Mouse (Mus musculus) embryonic facial prominence, embryonic 15.5 days (tissue): ENCODE data around the gene Gm3755. TPM values are rescaled to one million over a fixed set of nuclear protein-coding genes. Genes with fewer than 3 reads are reported as not detected.
"Not testable (repeated sequence)": the region's sequence is repeated elsewhere in the genome, so short reads cannot be mapped to it uniquely, and the experiment has no call there.

Experiments
- ATAC-seq: fragments of 200-750 bp; cut with Nextera tagmentation; 2 replicates; pipeline ENCODE4 v1.8.0; 2017; ENCODE audit warnings: low read depth, moderate TSS enrichment; ENCODE audit not compliant: insufficient number of reproducible peaks, low FRiP score, low TSS enrichment
- H3K27ac ChIP-seq: fragments of 300-500 bp; sonication (generic); replicated peaks from 2 replicates; pipeline ENCODE4 v1.5.1; 2015; ENCODE audit warnings: mild to moderate bottlenecking, inconsistent platforms
- H3K27me3 ChIP-seq: fragments of 300-500 bp; sonication (generic); 2 replicates; pipeline ENCODE4 v1.6.1; 2015; ENCODE audit warnings: inconsistent platforms
- H3K36me3 ChIP-seq: fragments of 300-500 bp; sonication (generic); 2 replicates; pipeline ENCODE4 v1.6.1; 2015; ENCODE audit warnings: mild to moderate bottlenecking, inconsistent platforms
- H3K4me1 ChIP-seq: fragments of 300-500 bp; sonication (generic); 2 replicates; pipeline ENCODE4 v1.6.1; 2015; ENCODE audit warnings: inconsistent platforms
- H3K4me2 ChIP-seq: fragments of 300-500 bp; sonication (generic); replicated peaks from 2 replicates; pipeline ENCODE4 v1.6.1; 2015; ENCODE audit warnings: mild to moderate bottlenecking, inconsistent platforms
- H3K4me3 ChIP-seq: fragments of 300-500 bp; sonication (generic); replicated peaks from 2 replicates; pipeline ENCODE4 v1.5.1; 2015; ENCODE audit warnings: mild to moderate bottlenecking, inconsistent platforms
- H3K9ac ChIP-seq: fragments of 300-500 bp; sonication (generic); 2 replicates; pipeline ENCODE4 v1.6.1; 2015; ENCODE audit warnings: inconsistent platforms
- H3K9me3 ChIP-seq: fragments of 300-500 bp; sonication (generic); replicated peaks from 2 replicates; pipeline ENCODE4 v1.6.1; 2016; ENCODE audit warnings: inconsistent platforms
- WGBS: fragments of 180-500 bp; shearing (Covaris S2); methylation state at CpG from one replicate; pipeline ENCODE4 v1.1.7; 2015; 5-methylcytosine and 5-hydroxymethylcytosine counted together
- polyA plus RNA-seq: library from polyadenylated mRNA; unstranded; fragments of >200 nt; fragmentation: Nextera tagmentation; extraction: Ambion mirVana; gene quantifications from 2 replicates; pipeline ENCODE4 v1.2.1, GENCODE M21; 2015

Gm3755 gene
- polyA plus RNA-seq: not detected in 2 replicates

GRCm38 (mm10) chr14:7450817-7451216 lies at the start of gene Gm3755:
Gene Gm3755 (minus strand): TSS chr14:7450917.
- not testable (repeated sequence) for H3K4me2 ChIP-seq, H3K9me3 ChIP-seq, H3K36me3 ChIP-seq, H3K9ac ChIP-seq, H3K4me1 ChIP-seq, H3K27ac ChIP-seq, H3K27me3 ChIP-seq, ATAC-seq, H3K4me3 ChIP-seq
- WGBS: no CpG with 5 or more reads among the region's 2 CpGs

- Histone ChIP-seq H3K4me2 (peak overlapping the region; percentile 53), H3K4me3 (peak overlapping the region; percentile 36)
- 0% methylated on average over 13 of the region's 18 CpGs for WGBS
- H3K9me3 ChIP-seq, H3K27ac ChIP-seq, H3K9ac ChIP-seq, H3K4me1 ChIP-seq, H3K27me3 ChIP-seq, ATAC-seq, H3K36me3 ChIP-seq: not testable (repeated sequence)
Measured at GRCm38 (mm10) chr14:7488731-7489130, 38.0 kb upstream of the Gm3755 start.

GRCm38 (mm10) chr14:7483662-7484061 lies 32.9 kb upstream of the Gm3755 start, which contains the start of gene Gm3752:
Gene Gm3752 (minus strand): TSS chr14:7483762.
- ATAC-seq, H3K4me3 ChIP-seq, H3K9me3 ChIP-seq, H3K27me3 ChIP-seq, H3K4me2 ChIP-seq, H3K36me3 ChIP-seq, H3K4me1 ChIP-seq, H3K9ac ChIP-seq, H3K27ac ChIP-seq: not testable (repeated sequence)
- 76% methylated on average over 1 of the region's 3 CpGs for WGBS

- H3K27me3 ChIP-seq, H3K9me3 ChIP-seq, H3K36me3 ChIP-seq, H3K4me2 ChIP-seq, H3K9ac ChIP-seq, H3K4me1 ChIP-seq, H3K4me3 ChIP-seq, ATAC-seq, H3K27ac ChIP-seq: not testable (repeated sequence)
- WGBS: 61% methylated on average over 2 of the region's 2 CpGs
Measured at GRCm38 (mm10) chr14:7422496-7422895, 28.2 kb downstream of the Gm3755 start.

Other genes starting within 250 kb of the Gm3755 start
- not detected in 2 replicates for gene Gm3727, start 186.2 kb downstream of the Gm3755 start, polyA plus RNA-seq
- 0.35 and 0.46 TPM in 2 replicates for gene Gm3739, start 135.9 kb downstream of the Gm3755 start, polyA plus RNA-seq
- gene Gm5797, start 118.5 kb downstream of the Gm3755 start, polyA plus RNA-seq: not detected in 2 replicates
- not detected in 2 replicates for gene Gm8374, start 85.8 kb downstream of the Gm3755 start, polyA plus RNA-seq
- 0.56 TPM in 1 of 2 replicates, not detected in the other for gene Gm3752, start 32.8 kb upstream of the Gm3755 start, polyA plus RNA-seq
- gene Gm3558, start 117.6 kb upstream of the Gm3755 start, polyA plus RNA-seq: 0.18 and 0.40 TPM in 2 replicates
- gene Gm10338, start 144.7 kb upstream of the Gm3755 start, polyA plus RNA-seq: not detected in 2 replicates
- not detected in 2 replicates for gene Gm10128, start 193.1 kb upstream of the Gm3755 start, polyA plus RNA-seq